Mouse (Mus musculus): ENCODE results near the gene Gm42417. TPM values are rescaled to one million over a fixed set of nuclear protein-coding genes. Genes with fewer than 3 reads are reported as not detected.

Gm42417 gene
- polyA plus RNA-seq, 1 experiment = not detected

DNA sequence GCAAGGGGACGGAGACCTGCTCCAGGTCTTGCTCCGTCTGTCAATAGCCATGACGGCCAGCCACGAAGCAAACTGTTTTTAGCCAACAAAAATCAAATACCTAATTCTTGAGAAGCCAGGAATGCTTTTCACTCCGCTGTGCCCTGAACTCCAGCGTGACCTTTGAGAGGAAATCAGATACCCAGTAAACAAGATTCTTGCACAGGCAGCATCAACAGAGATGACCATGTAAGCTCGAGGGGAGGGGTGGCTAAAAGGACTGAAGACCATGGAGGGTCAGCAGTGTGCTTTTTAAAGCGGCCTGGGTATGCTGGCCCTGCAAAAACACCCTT, 2.9 kb downstream of the Gm42417 start:
- Histone ChIP-seq H3K27ac (ENCODE audit: control insufficient read depth, insufficient read depth, low read length) (no peak overlapping the region), H3K27me3 (ENCODE audit: control insufficient read depth, insufficient read depth, low read length) (no peaks in the 10 kb centered on the region), H3K36me3 (ENCODE audit: control insufficient read depth, insufficient read depth, low read length) (peaks cover 11% of the 10 kb centered on the region; the same call in 1 of the 2 replicates), H3K4me3 (ENCODE audit: control insufficient read depth, insufficient read depth, low read length) (no peak overlapping the region), H3K4me1 (replicated peaks; ENCODE audit: control insufficient read depth, insufficient read depth, low read length) (peaks cover 10% of the 10 kb centered on the region)
- no peak for DNase-seq
- WGBS = 95% methylated on average over 8 of the region's 8 CpGs
- TF ChIP-seq CTCF (IDR thresholded peaks at IDR 0.05; ENCODE audit: borderline replicate concordance, control insufficient read depth, extremely low read depth, insufficient read depth, low read length, poor library complexity) (no peak), POLR2A (IDR thresholded peaks at IDR 0.05; ENCODE audit: control insufficient read depth, extremely low read depth, insufficient read depth, low read length, poor library complexity) (no peak)

DNA sequence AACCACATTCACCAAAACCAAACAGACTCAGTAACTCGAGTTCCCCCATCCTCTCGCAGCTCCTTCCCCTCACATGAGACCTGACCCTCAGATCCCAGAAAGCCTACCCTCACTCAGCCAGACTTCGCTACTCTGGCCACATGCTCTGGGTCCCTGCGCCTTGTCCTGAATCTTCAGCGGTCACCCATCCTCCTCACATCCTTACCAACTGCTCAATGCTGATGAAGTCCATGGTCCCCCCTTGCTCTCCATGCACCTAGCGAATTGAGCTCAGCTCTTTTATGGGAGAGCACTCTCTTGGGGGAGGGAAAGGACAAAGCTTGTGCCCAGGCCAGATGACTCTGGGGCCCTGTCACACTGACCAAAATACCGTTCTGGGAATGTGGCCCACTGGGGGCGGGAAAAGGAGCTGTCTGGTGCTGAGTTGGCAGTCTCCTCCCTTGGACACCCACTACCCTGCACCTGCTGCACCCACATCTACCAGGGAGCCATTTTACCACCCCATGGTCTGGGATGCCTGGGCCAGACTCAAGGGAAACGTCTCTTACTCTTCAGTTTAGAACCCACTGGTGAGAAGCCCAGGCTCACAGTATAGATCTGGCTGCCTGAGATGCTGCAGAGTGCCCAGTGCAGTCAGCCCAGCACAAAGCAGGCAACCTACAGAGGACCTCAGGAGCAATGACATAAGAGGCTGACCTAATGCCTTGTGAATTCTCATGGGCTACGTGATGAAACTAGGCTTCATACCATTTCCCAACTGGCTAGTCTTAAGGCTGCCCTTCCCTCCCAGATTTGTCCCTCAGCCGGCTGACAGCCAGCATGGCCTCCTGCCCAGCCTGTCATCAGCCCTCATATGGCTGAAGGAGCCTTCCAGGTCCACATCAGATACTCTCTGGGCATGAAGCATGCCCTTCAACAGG, 3.5 kb downstream of the Gm42417 start:
- Histone ChIP-seq H3K4me3 (ENCODE audit: control insufficient read depth, insufficient read depth, low read length) (no peak overlapping the region), H3K4me1 (replicated peaks; ENCODE audit: control insufficient read depth, insufficient read depth, low read length) (peaks cover 10% of the 10 kb centered on the region), H3K27ac (ENCODE audit: control insufficient read depth, insufficient read depth, low read length) (no peak overlapping the region), H3K27me3 (ENCODE audit: control insufficient read depth, insufficient read depth, low read length) (no peaks in the 10 kb centered on the region), H3K36me3 (ENCODE audit: control insufficient read depth, insufficient read depth, low read length) (0 out of 2 replicates have a peak, but pooled peaks cover 8% of the 10 kb centered on the region)
- TF ChIP-seq POLR2A (IDR thresholded peaks at IDR 0.05; ENCODE audit: control insufficient read depth, extremely low read depth, insufficient read depth, low read length, poor library complexity) = no peak
- no peak for TF ChIP-seq CTCF (IDR thresholded peaks at IDR 0.05; ENCODE audit: borderline replicate concordance, control insufficient read depth, extremely low read depth, insufficient read depth, low read length, poor library complexity)
- WGBS = 93% methylated on average over 11 of the region's 11 CpGs
- no peak for DNase-seq

DNA sequence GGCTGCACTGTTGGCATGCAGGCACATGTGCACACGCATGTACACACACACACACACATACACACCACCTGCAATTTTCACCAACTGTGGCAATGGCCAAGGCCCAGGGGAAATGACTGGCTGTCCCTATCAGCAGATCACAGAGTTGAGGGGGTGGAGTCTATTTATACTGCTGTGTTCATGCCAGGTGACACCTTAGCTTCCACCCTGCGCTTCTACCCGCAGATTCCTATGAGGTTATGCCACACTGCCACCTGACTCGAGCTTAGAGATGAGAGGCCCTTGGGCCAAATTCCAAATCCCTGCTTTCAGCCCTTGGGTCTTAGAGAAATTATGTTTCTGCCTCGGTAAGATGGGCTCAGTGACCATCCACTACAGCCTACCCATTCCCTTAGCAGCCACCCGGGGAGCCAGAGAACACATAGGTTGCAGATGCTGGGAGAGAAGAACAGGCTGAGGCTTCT, 4.6 kb downstream of the Gm42417 start:
- no peak for DNase-seq
- Histone ChIP-seq H3K27me3 (ENCODE audit: control insufficient read depth, insufficient read depth, low read length) (no peaks in the 10 kb centered on the region), H3K4me3 (ENCODE audit: control insufficient read depth, insufficient read depth, low read length) (no peak overlapping the region), H3K36me3 (ENCODE audit: control insufficient read depth, insufficient read depth, low read length) (0 out of 2 replicates have a peak, but pooled peaks cover under 1% of the 10 kb centered on the region), H3K4me1 (replicated peaks; ENCODE audit: control insufficient read depth, insufficient read depth, low read length) (peaks cover 10% of the 10 kb centered on the region), H3K27ac (ENCODE audit: control insufficient read depth, insufficient read depth, low read length) (no peak overlapping the region)
- WGBS = 14% methylated on average over 6 of the region's 6 CpGs
- TF ChIP-seq CTCF (IDR thresholded peaks at IDR 0.05; ENCODE audit: borderline replicate concordance, control insufficient read depth, extremely low read depth, insufficient read depth, low read length, poor library complexity) (no peak), POLR2A (IDR thresholded peaks at IDR 0.05; ENCODE audit: control insufficient read depth, extremely low read depth, insufficient read depth, low read length, poor library complexity) (no peak)

DNA sequence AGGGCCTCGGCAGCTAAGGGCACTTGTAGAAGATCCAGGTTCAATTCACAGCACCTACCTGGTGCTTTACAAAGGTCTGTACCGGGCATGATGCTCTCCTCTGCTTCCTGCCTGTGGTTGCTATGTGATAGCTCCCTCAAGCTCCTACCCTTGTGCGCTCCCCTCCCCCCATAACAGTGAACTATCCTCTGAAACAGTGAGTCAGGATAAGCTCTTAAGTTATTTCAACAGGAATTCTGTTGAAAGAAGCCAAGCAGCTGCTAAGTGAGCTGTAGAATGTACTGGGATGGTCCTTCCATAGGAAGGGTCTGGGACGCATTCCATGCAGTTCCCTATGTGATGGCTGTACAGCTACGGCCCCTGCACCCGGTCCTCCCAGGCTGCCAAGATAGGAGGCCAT, 5.7 kb downstream of the Gm42417 start:
- 90% methylated on average over 6 of the region's 6 CpGs for WGBS
- Histone ChIP-seq H3K36me3 (ENCODE audit: control insufficient read depth, insufficient read depth, low read length) (no peaks in the 10 kb centered on the region), H3K4me1 (replicated peaks; ENCODE audit: control insufficient read depth, insufficient read depth, low read length) (peaks cover 10% of the 10 kb centered on the region), H3K27ac (ENCODE audit: control insufficient read depth, insufficient read depth, low read length) (no peak overlapping the region), H3K27me3 (ENCODE audit: control insufficient read depth, insufficient read depth, low read length) (no peaks in the 10 kb centered on the region), H3K4me3 (ENCODE audit: control insufficient read depth, insufficient read depth, low read length) (no peak overlapping the region)
- DNase-seq = no peak
- no peak for TF ChIP-seq POLR2A (IDR thresholded peaks at IDR 0.05; ENCODE audit: control insufficient read depth, extremely low read depth, insufficient read depth, low read length, poor library complexity)
- TF ChIP-seq CTCF (IDR thresholded peaks at IDR 0.05; ENCODE audit: borderline replicate concordance, control insufficient read depth, extremely low read depth, insufficient read depth, low read length, poor library complexity) = no peak

DNA sequence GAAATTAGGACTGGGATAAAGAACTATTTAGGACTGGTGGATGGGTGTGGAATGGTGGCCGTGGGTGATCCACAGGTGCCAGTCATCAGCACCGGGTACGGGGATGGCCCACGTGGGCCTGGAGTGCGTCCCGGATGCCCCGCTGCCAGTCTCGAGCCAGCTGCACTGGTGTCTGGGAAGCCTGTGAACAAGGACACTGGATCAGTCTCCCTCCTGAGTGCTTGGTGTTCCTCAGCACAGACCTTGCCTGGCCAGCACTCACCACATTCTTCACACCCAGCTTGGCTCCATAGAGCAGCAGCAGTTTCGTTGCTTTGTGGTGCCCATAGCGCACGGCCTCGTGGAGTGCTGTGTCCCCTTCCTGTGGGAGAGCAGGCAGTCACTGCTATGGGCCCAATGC, 7.8 kb downstream of the Gm42417 start:
- WGBS = 98% methylated on average over 12 of the region's 12 CpGs

DNA sequence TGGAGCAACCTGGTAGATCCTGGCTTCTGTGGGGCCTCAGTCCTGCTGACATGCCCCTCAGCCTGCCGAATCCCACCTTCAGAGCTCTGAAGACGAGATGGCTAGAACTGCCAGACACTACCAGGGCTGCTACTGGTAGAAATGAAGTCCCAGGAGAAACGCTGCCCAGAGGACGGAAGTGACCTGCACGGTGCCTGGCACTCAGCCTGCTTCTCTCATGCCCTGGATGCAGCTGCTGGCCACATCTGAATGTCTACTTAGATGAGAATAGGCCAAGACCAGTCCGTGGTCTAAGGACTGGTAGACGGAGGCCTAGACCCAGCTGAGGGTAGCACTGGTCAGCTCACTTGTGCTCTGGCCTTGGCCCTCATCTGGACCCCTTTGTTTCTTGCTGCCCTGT, 8.3 kb downstream of the Gm42417 start:
- TF ChIP-seq POLR2A (IDR thresholded peaks at IDR 0.05; ENCODE audit: control insufficient read depth, extremely low read depth, insufficient read depth, low read length, poor library complexity) (no peak), CTCF (IDR thresholded peaks at IDR 0.05; ENCODE audit: borderline replicate concordance, control insufficient read depth, extremely low read depth, insufficient read depth, low read length, poor library complexity) (no peak)
- DNase-seq = no peak
- H3K27me3 ChIP-seq (ENCODE audit: control insufficient read depth, insufficient read depth, low read length) = no peaks in the 10 kb centered on the region
- H3K27ac ChIP-seq (ENCODE audit: control insufficient read depth, insufficient read depth, low read length) = no peak overlapping the region
- H3K4me1 ChIP-seq (replicated peaks; ENCODE audit: control insufficient read depth, insufficient read depth, low read length) = peaks cover 10% of the 10 kb centered on the region
- H3K36me3 ChIP-seq (ENCODE audit: control insufficient read depth, insufficient read depth, low read length) = peaks cover under 1% of the 10 kb centered on the region; the same call in 1 of the 2 replicates
- no peak overlapping the region for H3K4me3 ChIP-seq (ENCODE audit: control insufficient read depth, insufficient read depth, low read length)
- 94% methylated on average over 7 of the region's 7 CpGs for WGBS

More for the DNA sequence above, 7.8 kb downstream of the Gm42417 start:
- peaks cover 10% of the 10 kb centered on the region for H3K4me1 ChIP-seq (replicated peaks; ENCODE audit: control insufficient read depth, insufficient read depth, low read length)
- H3K27ac ChIP-seq (ENCODE audit: control insufficient read depth, insufficient read depth, low read length) = no peak overlapping the region
- no peak for DNase-seq
- no peaks in the 10 kb centered on the region for H3K27me3 ChIP-seq (ENCODE audit: control insufficient read depth, insufficient read depth, low read length)
- H3K4me3 ChIP-seq (ENCODE audit: control insufficient read depth, insufficient read depth, low read length) = no peak overlapping the region
- H3K36me3 ChIP-seq (ENCODE audit: control insufficient read depth, insufficient read depth, low read length) = no peaks in the 10 kb centered on the region; the same call in 1 of the 2 replicates
- no peak for TF ChIP-seq CTCF (IDR thresholded peaks at IDR 0.05; ENCODE audit: borderline replicate concordance, control insufficient read depth, extremely low read depth, insufficient read depth, low read length, poor library complexity)
- no peak for TF ChIP-seq POLR2A (IDR thresholded peaks at IDR 0.05; ENCODE audit: control insufficient read depth, extremely low read depth, insufficient read depth, low read length, poor library complexity)
